Comparison of ENCODE assay signal across 9 mouse cellular contexts in the genomic region with DNA sequence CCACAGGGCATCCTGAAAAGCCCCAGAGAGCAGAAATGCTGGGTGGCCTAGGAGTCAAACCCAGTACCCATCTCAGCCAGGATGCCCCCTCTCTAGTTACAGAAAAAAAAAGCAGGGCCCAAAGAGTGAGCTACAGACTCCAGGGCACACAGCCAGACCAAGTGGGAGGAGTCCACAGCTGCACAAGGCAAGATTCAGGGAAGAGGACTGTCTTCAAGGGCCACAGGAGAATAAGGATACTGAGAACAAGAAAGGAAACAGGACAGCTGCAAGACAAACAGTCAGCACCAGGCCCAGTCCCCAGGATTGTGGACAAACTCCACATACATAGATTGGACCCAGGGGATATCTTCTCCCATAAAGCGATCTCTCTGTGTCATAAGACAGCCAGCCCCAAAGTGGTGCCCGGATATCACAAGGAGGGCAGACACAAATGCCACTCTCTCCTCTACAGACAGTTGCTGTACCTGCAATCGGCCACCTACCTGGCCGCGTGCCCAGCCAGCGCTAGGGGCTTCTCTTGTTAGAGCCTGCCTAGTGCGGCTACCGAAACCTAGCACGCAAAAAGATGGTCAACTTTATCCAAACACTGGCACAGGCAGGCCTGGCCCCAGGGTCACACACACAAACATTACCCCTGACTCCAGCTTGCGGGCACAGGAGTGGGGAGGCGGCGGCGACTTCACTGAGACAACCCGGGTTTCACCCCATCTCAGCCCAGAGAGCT. TPM values are rescaled to one million over a fixed set of nuclear protein-coding genes. Genes with fewer than 3 reads are reported as not detected.
DNase-seq lines count a peak whose midpoint lies in the region; ATAC-seq and TF ChIP-seq lines count a peak whose summit lies in the region.
"Had no signal": no experiment of that assay in that cellular context is flagged by ENCODE, and none has a peak within 500 bp of the region (broad histone marks: within the 10 kb centered on the region; RNA-seq: fewer than 3 reads in every experiment).

No protein-coding gene starts in this region.

- ATAC-seq in embryonic facial prominence, embryonic 14.5 days (ENCODE audit: low read depth), result 0 out of 2 replicates have a peak, but pooled peaks have one; percentile 2
- ATAC-seq in hindbrain, embryonic 15.5 days (ENCODE audit: low FRiP score, low read depth), result peak; percentile 0; the same call in 1 of the 2 replicates

- H3K27ac ChIP-seq in embryonic facial prominence, embryonic 14.5 days (replicated peaks; ENCODE audit: low read depth, low read length), result no peak overlapping the region
- H3K27ac ChIP-seq in hindbrain, embryonic 15.5 days (replicated peaks), result peak overlapping the region; percentile 81

- H3K27me3 ChIP-seq in embryonic facial prominence, embryonic 14.5 days (replicated peaks; ENCODE audit: control insufficient read depth, insufficient read depth, low read length), result 0 out of 2 replicates have a peak, but pooled peaks cover 2% of the 10 kb centered on the region
- peaks cover 8% of the 10 kb centered on the region; the same call in 1 of the 2 replicates for H3K27me3 ChIP-seq in hindbrain, embryonic 15.5 days
- H3K27me3 ChIP-seq in myocyte (ENCODE audit: control insufficient read depth, insufficient read depth, insufficient read length), result no peaks in the 10 kb centered on the region

- intact Hi-C loops in left cerebral cortex, postnatal 4 days (cut with DNase I), result loop anchor here (5.0 kb wide), 3 partner anchors 92 to 157 kb away; a partner anchor contains a TSS
- intact Hi-C loops in left cerebral cortex, postnatal 36 days (cut with DNase I), result loop anchor here (5.0 kb wide), 2 partner anchors 107 to 157 kb away; a partner anchor contains a TSS

- peak overlapping the region; percentile 62 for H3K9ac ChIP-seq in embryonic facial prominence, embryonic 14.5 days (ENCODE audit: low read depth, low read length)
- H3K9ac ChIP-seq in hindbrain, embryonic 15.5 days, result peak overlapping the region; percentile 67

- H3K4me1 ChIP-seq in embryonic facial prominence, embryonic 14.5 days (ENCODE audit: control insufficient read depth, insufficient read depth, low read length), result peaks cover 15% of the 10 kb centered on the region; the same call in 1 of the 2 replicates
- peaks cover 24% of the 10 kb centered on the region for H3K4me1 ChIP-seq in hindbrain, embryonic 15.5 days (replicated peaks)

- no peaks in the 10 kb centered on the region for H3K79me2 ChIP-seq in myocyte (ENCODE audit: control insufficient read depth, insufficient read depth)

- peak overlapping the region; percentile 55 for H3K4me3 ChIP-seq in embryonic facial prominence, embryonic 14.5 days (ENCODE audit: low read depth, low read length)
- peak overlapping the region; percentile 55 for H3K4me3 ChIP-seq in hindbrain, embryonic 15.5 days
- no peak overlapping the region for H3K4me3 ChIP-seq in myocyte

- H3K4me2 ChIP-seq in embryonic facial prominence, embryonic 14.5 days (ENCODE audit: low read depth, low read length), result peak overlapping the region; percentile 92
- H3K4me2 ChIP-seq in hindbrain, embryonic 15.5 days, result peak overlapping the region; percentile 87
- peak overlapping the region; percentile 19 for H3K4me2 ChIP-seq in myocyte (ENCODE audit: low read depth)

- WGBS in embryonic facial prominence, embryonic 14.5 days, result 15% methylated on average over 14 of the region's 14 CpGs
- 26% methylated on average over 14 of the region's 14 CpGs for WGBS in hindbrain, embryonic 15.5 days

- no peaks in the 10 kb centered on the region for H3K9me3 ChIP-seq in embryonic facial prominence, embryonic 14.5 days (ENCODE audit: control insufficient read depth, low read length)
- H3K9me3 ChIP-seq in hindbrain, embryonic 15.5 days, result no peaks in the 10 kb centered on the region

- no peak overlapping the region for H3ac ChIP-seq in myocyte (ENCODE audit: control insufficient read depth, insufficient read length)

- peak; percentile 52 for DNase-seq in left cerebral cortex, postnatal 4 days
- DNase-seq in left cerebral cortex, postnatal 36 days (ENCODE audit: low spot score in 2 of 2), result no peak
- peak; percentile 63 for DNase-seq in embryonic facial prominence, embryonic 14.5 days (ENCODE audit: low spot score)
- no peak for DNase-seq in layer of hippocampus, postnatal 36 days
- DNase-seq in left cerebral cortex, adult 18-20 months (ENCODE audit: low spot score in 2 of 2), result no peak
- DNase-seq in right cerebral cortex, postnatal 25 days, result no peak

- peaks cover 15% of the 10 kb centered on the region; the same call in 1 of the 2 replicates for H3K36me3 ChIP-seq in embryonic facial prominence, embryonic 14.5 days (ENCODE audit: control insufficient read depth, insufficient read depth, low read length)
- no peaks in the 10 kb centered on the region for H3K36me3 ChIP-seq in hindbrain, embryonic 15.5 days
- H3K36me3 ChIP-seq in myocyte (ENCODE audit: control insufficient read depth, insufficient read depth), result peaks cover 19% of the 10 kb centered on the region

- TF ChIP-seq POLR2A in myocyte (IDR thresholded peaks at IDR 0.05; ENCODE audit: insufficient read length, low read depth), result no peak

TF ChIP-seq in myocyte, 11 proteins besides CTCF, POLR2A, EP300 and RAD21:
- TF ChIP-seq MAX (IDR thresholded peaks at IDR 0.05; ENCODE audit: low read depth), result no peak
- TF ChIP-seq E2F4 (IDR thresholded peaks at IDR 0.05; ENCODE audit: insufficient read depth), result no peak
- no peak for TF ChIP-seq REST (IDR thresholded peaks at IDR 0.05; ENCODE audit: insufficient read depth, insufficient read length)
- TF ChIP-seq POLR2AphosphoS2 (IDR thresholded peaks at IDR 0.05; ENCODE audit: insufficient read length, low read depth), result peak; percentile 54
- TF ChIP-seq TCF3 (IDR thresholded peaks at IDR 0.05; ENCODE audit: insufficient read length, low read depth), result no peak
- peak in 1 of 3 experiments; percentile 61 for TF ChIP-seq MYOD1 (IDR thresholded peaks at IDR 0.05; ENCODE audit: control insufficient read depth in 1 of 3, insufficient read length in 2 of 3, low read depth in 2 of 3)
- TF ChIP-seq USF1 (IDR thresholded peaks at IDR 0.05; ENCODE audit: low read depth), result no peak
- no peak for TF ChIP-seq TCF12 (IDR thresholded peaks at IDR 0.05; ENCODE audit: insufficient read depth, poor library complexity, severe bottlenecking)
- TF ChIP-seq MYOG (IDR thresholded peaks at IDR 0.05; ENCODE audit: control insufficient read depth in 1 of 3, insufficient read depth in 1 of 3, insufficient read length in 2 of 3, low read depth in 2 of 3), result peak in 2 of 3 experiments; percentile 35 to 37
- TF ChIP-seq SRF (IDR thresholded peaks at IDR 0.05; ENCODE audit: control insufficient read depth, insufficient read length, low read depth), result no peak
- no peak for TF ChIP-seq CEBPB (IDR thresholded peaks at IDR 0.05; ENCODE audit: insufficient read depth, poor library complexity, severe bottlenecking)

RNA-seq across cellular contexts. Expression of a gene that starts 8.5 kb away (rescaled TPM):
- total RNA-seq in left cerebral cortex, postnatal 4 days (2021), result 1 to 10 TPM; 9.3 to 9.7 TPM
- 1 to 10 TPM in 1 of 2 experiments, under 1 TPM in 1; 0.43 to 1.1 TPM for total RNA-seq in left cerebral cortex, postnatal 36 days (2021)
- 77.9 and 92.6 TPM in 2 replicates for polyA plus RNA-seq in embryonic facial prominence, embryonic 14.5 days (2014; fragmentation: Nextera tagmentation; extraction: Ambion mirVana)
- polyA plus RNA-seq in hindbrain, embryonic 15.5 days (2015; fragmentation: Nextera tagmentation; extraction: Ambion mirVana), result 35.4 and 41.2 TPM in 2 replicates
- polyA plus RNA-seq in myocyte (2012; fragmentation: generic; extraction: Trizol), result 77.9 TPM
- total RNA-seq in layer of hippocampus, postnatal 36 days (2021), result under 1 TPM; 0.45 to 0.63 TPM
- not detected for total RNA-seq in left cerebral cortex, adult 18-20 months (2021)
- total RNA-seq: liver, adult 2 months had no signal

RNA-seq across cellular contexts. Expression of a gene that starts 13.0 kb away (rescaled TPM):
- under 1 TPM; 0.14 to 0.26 TPM for total RNA-seq in left cerebral cortex, postnatal 4 days (2021)
- not detected for total RNA-seq in left cerebral cortex, postnatal 36 days (2021)
- 0.11 and 0.42 TPM in 2 replicates for polyA plus RNA-seq in embryonic facial prominence, embryonic 14.5 days (2014; fragmentation: Nextera tagmentation; extraction: Ambion mirVana)
- 0.38 and 0.43 TPM in 2 replicates for polyA plus RNA-seq in hindbrain, embryonic 15.5 days (2015; fragmentation: Nextera tagmentation; extraction: Ambion mirVana)
- polyA plus RNA-seq in myocyte (2012; fragmentation: generic; extraction: Trizol), result 0.38 TPM
- total RNA-seq in layer of hippocampus, postnatal 36 days (2021), result not detected
- not detected for total RNA-seq in left cerebral cortex, adult 18-20 months (2021)
- total RNA-seq: liver, adult 2 months had no signal
- polyA plus RNA-seq: liver, adult 2 months had no signal

Comparison
In these comparisons a context has a peak if more than half of its experiments do, and no peak if none do; other contexts are left out.
1. DNase-seq: peak in left cerebral cortex, postnatal 4 days (single experiment) and embryonic facial prominence, embryonic 14.5 days (single experiment); none in left cerebral cortex, postnatal 36 days (0 of 2), layer of hippocampus, postnatal 36 days (0 of 2), left cerebral cortex, adult 18-20 months (0 of 2) and right cerebral cortex, postnatal 25 days (single experiment).
2. RNA of a gene that starts 8.5 kb away (total RNA-seq): 9.3 to 9.7 TPM in left cerebral cortex, postnatal 4 days; 0.43 to 1.1 TPM in left cerebral cortex, postnatal 36 days, 0.45 to 0.63 TPM in layer of hippocampus, postnatal 36 days and not detected in left cerebral cortex, adult 18-20 months; every median in the first group is over 4 times any median in the second.
3. H3K4me2 ChIP-seq: peak in every context shown above with its lines; median percentile 92 in embryonic facial prominence, embryonic 14.5 days; 87 in hindbrain, embryonic 15.5 days; 19 in myocyte.